ENCODE assay signal across 18 mouse cellular contexts in the genomic region with DNA sequence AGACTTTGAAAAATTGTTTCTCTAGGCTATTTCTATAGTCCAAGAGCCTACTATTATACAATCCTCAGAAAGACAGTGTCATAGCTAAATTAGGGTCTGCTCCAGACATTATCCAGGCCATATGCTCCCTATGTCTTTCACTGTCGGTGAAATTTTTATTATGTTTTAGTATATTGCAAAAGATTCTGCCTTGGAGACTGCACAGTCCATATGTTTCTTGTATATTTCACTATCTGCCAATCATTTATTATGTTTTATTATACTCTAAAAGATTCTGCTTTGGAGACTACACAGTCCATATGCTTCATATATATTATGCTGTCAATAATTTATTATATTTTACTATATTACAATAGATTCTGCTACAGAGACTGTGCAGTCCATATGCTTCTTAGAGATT.
"Had no signal": no experiment of that assay in that cellular context is flagged by ENCODE, and none has a peak within 500 bp of the region (broad histone marks: within the 10 kb centered on the region; RNA-seq: fewer than 3 reads in every experiment).

No protein-coding gene starts in this region.

- H3K9ac ChIP-seq: lung, embryonic 14.5 days; midbrain, embryonic 12.5 days; neural tube, embryonic 13.5 days; neural tube, embryonic 15.5 days had no signal

- H3K27me3 ChIP-seq: midbrain, embryonic 12.5 days; neural tube, embryonic 13.5 days; neural tube, embryonic 15.5 days had no signal

- H3K9me3 ChIP-seq: midbrain, embryonic 10.5 days; midbrain, embryonic 12.5 days; neural tube, embryonic 13.5 days; neural tube, embryonic 15.5 days had no signal

- DNase-seq: lung, embryonic 14.5 days; lung, postnatal 10 days; lung, postnatal 4 days; midbrain, embryonic 14.5 days; retina, postnatal 1 day; right cerebral cortex, adult 18-20 months; right cerebral cortex, postnatal 25 days; right cerebral cortex, postnatal 4 days; spleen, adult 18-20 months; thymus, adult 18-20 months; thymus, postnatal 14 days; thymus, postnatal 36 days had no signal

- H3K4me2 ChIP-seq: lung, embryonic 14.5 days; midbrain, embryonic 12.5 days; neural tube, embryonic 13.5 days; neural tube, embryonic 15.5 days had no signal

- H3K27ac ChIP-seq: midbrain, embryonic 10.5 days; midbrain, embryonic 12.5 days; neural tube, embryonic 13.5 days; neural tube, embryonic 15.5 days had no signal

- ATAC-seq: midbrain, embryonic 16.5 days had no signal

- H3K4me3 ChIP-seq: midbrain, embryonic 10.5 days; midbrain, embryonic 12.5 days; myocyte; neural tube, embryonic 13.5 days; neural tube, embryonic 15.5 days had no signal

- H3K36me3 ChIP-seq: midbrain, embryonic 10.5 days; midbrain, embryonic 12.5 days; neural tube, embryonic 13.5 days; neural tube, embryonic 15.5 days had no signal

- H3K4me1 ChIP-seq: midbrain, embryonic 10.5 days; midbrain, embryonic 12.5 days; neural tube, embryonic 13.5 days; neural tube, embryonic 15.5 days had no signal
